Mouse (Mus musculus) right cerebral cortex, postnatal 14 days (tissue): ENCODE data around the gene Nxpe3.
A peak's percentile ranks its signal among the peaks of the same experiment; 100 is the strongest.
"Not testable (repeated sequence)": the region's sequence is repeated elsewhere in the genome, so short reads cannot be mapped to it uniquely, and the experiment has no call there.

ENCODE experiments used
- DNase-seq: peaks from one replicate; pipeline ENCODE4 v3.0.0; 2022

Gene Nxpe3

GRCm38 (mm10) chr16:55889451-55889850 is 5.6 kb downstream of the Nxpe3 start:
- no peak for DNase-seq

- no peak for DNase-seq
These were observed 6.5 kb downstream of the Nxpe3 start for GRCm38 (mm10) chr16:55888584-55888960.

- DNase-seq, result no peak
These were observed 7.1 kb downstream of the Nxpe3 start for GRCm38 (mm10) chr16:55887814-55888583.

GRCm38 (mm10) chr16:55884246-55884645 is 10.8 kb downstream of the Nxpe3 start:
- DNase-seq, result no peak

- no peak for DNase-seq
These were observed 19.1 kb downstream of the Nxpe3 start for GRCm38 (mm10) chr16:55876025-55876424.

- DNase-seq, result no peak
These were observed 31.3 kb downstream of the Nxpe3 start for GRCm38 (mm10) chr16:55863832-55864231.

- peak; percentile 66 for DNase-seq
These were observed 31.8 kb downstream of the Nxpe3 start for GRCm38 (mm10) chr16:55863149-55863815.

GRCm38 (mm10) chr16:55861104-55861503 is 34.0 kb downstream of the Nxpe3 start:
- DNase-seq, result no peak

- not testable (repeated sequence) for DNase-seq
These were observed 35.7 kb downstream of the Nxpe3 start for GRCm38 (mm10) chr16:55859421-55859820.

GRCm38 (mm10) chr16:55858465-55858864 is 36.6 kb downstream of the Nxpe3 start:
- peak; percentile 79 for DNase-seq

- DNase-seq, result peak; percentile 86
These were observed 42.0 kb downstream of the Nxpe3 start for GRCm38 (mm10) chr16:55852943-55853727.

GRCm38 (mm10) chr16:55852515-55852914 is 42.6 kb downstream of the Nxpe3 start:
- DNase-seq, result no peak

GRCm38 (mm10) chr16:55850485-55850884 is 44.6 kb downstream of the Nxpe3 start:
- no peak for DNase-seq

GRCm38 (mm10) chr16:55847679-55848078 is 47.4 kb downstream of the Nxpe3 start:
- DNase-seq, result no peak

- DNase-seq, result no peak
These were observed 50.2 kb downstream of the Nxpe3 start for GRCm38 (mm10) chr16:55844847-55845246.

- no peak for DNase-seq
These were observed 51.2 kb downstream of the Nxpe3 start for GRCm38 (mm10) chr16:55843919-55844318.

- DNase-seq, result no peak
These were observed 52.0 kb downstream of the Nxpe3 start for GRCm38 (mm10) chr16:55843134-55843533.

- no peak for DNase-seq
These were observed 53.6 kb downstream of the Nxpe3 start for GRCm38 (mm10) chr16:55841506-55841905.

- peak; percentile 69 for DNase-seq
These were observed 56.3 kb downstream of the Nxpe3 start, which contains the start of gene Nfkbiz for GRCm38 (mm10) chr16:55838510-55839474. Gene Nfkbiz (minus strand): TSS chr16:55838899.

- DNase-seq, result no peak
These were observed 57.0 kb downstream of the Nxpe3 start for GRCm38 (mm10) chr16:55838129-55838509.

GRCm38 (mm10) chr16:55837653-55838052 is 57.4 kb downstream of the Nxpe3 start:
- not testable (repeated sequence) for DNase-seq

GRCm38 (mm10) chr16:55837168-55837567 is 57.9 kb downstream of the Nxpe3 start:
- no peak for DNase-seq
